Mouse (Mus musculus) spleen, adult 18-20 months (tissue): ENCODE results near the gene Uqcrc1.

Experiments
- DNase-seq, 2 experiments: peaks; one replicate each; pipeline ENCODE4 v3.0.0; 2022; ENCODE audit warnings: mixed read lengths in 2 of 2

Gene Uqcrc1

DNA sequence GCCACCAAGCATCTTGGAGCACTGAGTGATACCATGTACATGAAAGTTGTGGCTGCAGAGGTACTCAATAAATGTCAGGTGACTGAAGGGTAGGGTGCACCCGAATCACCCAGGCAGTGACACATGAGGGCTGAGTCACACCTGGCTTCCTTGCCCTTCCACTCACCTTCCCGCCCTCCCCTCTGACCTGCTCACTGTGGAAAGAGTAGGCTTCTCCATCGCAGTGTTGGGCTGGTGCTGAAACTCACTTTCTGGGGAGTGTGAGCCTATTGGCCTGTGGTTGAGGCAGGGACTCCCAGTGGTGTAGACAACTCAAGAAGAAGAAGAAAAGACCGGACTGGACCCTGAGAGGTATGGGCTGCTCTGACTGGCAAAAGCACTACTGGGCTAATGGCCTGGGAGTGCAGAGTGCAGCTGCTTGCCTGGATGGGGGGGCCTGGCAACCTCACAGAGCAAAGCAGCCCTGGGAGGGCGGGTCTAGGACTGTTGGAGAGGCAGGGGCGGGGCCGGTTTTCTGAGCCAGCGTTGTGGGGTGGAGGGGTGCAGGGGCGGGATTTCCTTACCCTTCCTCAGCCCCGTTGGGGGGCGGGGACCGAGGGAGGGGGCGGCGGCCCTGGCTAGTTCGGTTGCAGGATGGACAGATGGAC lies 51.4 kb downstream of the Uqcrc1 start:
- no peak for DNase-seq

DNA sequence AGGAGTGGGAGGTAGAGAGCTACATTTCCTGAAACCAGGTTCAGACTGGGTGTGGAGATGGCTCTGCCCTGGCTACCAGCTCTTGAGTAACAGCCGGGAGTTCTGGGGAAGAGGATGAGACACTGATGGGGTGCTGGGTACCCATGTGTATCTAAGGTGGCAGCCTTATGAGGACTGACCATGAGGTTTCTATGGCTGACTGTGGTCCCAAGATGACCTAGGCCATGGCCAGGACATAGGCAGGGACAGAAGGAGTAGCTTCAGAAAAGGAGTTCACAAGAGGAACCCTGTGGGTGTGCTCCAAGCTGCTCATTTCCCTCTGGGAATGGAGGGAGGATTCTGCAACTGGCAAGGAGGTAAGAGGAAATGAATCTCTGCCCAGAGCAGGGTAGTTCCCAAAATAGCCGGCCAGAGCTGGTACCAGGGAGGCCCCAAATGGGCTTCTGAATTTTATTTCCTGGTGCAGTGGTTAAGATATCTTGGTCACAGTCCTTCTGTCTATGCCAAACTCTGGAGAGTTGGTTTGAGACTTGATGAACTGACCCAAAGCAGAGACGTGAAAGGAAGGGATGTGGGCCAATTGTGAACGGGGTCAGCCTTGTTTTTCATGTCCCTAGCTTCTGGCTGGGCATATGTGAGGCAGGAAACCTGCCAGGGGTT lies 53.5 kb downstream of the Uqcrc1 start:
- no peak for DNase-seq

DNA sequence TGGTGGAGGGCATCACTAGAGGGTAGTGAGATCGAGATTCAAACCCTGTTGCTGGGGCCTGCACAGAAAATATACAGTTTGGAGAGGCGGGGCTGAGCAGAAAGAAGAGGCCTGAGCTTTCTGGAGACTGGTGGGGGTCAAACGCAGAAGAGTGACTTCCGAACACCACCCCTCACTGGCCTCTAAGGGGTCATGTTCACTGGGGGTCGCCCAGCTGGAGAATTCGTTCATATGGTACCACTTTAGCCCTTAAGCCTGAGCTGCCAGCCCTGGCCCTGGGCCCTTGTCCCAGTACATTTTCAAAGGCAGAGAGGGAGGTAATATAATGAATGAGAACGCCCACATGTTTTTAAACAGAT lies 54.0 kb downstream of the Uqcrc1 start:
- DNase-seq, result no peak

DNA sequence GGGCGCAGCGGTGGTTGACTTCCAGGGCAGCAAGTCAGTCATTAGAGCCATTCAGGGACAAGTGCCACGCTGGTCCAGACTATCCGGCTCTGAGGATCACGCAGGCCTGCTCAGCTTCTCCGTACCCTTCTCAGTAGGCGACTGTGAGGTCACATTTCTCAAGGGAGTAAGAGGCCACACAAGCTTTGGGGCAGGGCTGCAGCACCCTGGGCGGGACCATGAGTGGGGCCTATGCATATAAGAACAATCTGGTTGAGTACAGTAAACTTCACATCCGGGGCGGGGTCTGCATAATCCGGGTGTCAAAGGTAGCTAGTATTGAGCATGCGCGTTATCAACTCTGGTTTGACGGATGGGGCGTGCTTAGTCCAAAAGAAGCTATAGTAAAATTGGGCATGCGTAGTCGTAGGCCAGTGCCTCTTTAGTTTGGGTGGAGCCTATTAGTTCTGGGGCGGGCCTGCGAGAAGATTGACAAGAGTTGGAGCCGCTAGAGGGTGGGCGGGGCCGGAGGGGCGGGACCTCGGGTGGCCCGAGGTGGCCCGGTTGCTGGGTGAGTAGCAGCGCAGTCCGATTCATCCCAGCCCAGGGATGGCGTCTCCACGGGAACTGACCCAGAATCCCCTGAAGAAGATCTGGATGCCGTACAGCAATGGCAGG lies 55.1 kb downstream of the Uqcrc1 start, which contains the start of gene Pfkfb4:
Gene Pfkfb4, plus strand, starts transcription at position 351 of the 657 bp plus-strand sequence.
- peak; percentile 90 to 93 for DNase-seq

DNA sequence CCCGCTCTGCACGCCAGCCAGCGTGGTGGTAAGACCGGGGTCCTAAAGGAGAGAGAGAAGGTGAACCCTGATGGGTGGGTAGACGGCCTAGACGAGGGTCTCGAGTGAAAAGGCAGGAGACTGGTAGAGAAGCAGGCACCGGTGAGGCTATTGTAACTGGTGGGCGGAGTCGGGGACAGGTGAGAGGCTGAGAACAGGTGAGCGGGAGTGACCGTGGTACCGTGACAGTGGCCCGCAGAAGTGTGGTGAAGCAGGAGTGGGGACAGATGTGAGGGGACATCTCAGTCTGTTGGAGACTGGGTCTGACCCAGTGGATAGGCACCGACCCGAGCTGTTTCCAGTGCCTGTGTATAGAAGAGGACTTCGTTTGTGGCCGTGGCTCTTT lies 55.6 kb downstream of the Uqcrc1 start:
- DNase-seq, result no peak

DNA sequence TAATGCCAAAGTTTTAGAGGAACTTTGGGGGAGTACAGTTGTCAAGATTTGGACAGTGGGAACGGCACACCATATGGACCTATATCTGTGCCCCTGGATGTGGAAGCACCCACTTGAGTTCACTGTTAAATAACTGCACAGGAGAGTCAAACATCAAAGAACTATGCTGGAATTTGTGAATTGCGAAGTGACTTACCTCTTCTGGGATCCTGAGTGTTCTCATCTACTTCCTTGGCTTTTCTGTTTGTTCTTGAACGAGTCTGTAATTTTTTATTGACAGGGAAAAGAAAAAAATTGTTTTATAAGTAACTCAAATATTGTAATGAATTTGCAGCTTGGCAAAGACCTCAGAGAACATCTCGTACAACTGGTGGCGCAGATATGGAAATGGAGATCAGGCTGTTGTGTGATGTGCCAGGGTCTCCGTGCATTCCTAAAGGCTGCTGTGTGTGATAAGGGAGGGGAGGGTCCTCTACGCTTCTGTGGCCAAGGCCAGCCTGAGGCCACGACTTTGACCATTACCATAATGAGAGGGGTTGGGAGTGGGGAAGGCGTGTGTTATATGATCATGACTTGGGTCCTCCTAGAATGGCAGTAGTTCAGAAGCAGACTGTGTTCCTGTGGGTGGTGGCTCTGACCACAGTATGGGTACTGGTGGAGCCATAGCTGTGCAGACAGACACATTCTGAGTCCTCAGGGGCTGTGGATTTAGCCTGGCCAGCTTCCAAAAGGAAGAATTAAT lies 56.4 kb downstream of the Uqcrc1 start:
- DNase-seq, result no peak

DNA sequence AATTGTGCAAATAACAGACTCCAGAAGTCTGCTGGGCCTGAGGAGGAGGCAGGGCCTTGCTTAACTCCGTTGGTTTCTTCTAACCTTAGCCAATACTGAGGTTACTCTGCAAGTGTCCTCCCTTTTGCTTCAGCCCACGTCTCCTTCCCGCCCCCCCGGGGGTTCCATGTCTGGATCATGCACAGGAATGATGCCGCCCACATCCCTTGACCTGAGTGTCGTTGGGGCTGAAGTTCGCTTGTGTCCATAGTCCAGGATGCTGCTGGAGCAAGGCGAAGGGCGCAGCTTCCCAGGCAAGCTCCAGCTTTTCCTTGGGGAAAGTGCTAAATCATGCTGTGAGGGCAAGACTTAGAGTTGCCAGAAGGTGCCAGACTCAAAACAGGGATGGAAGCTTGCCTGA lies 60.0 kb downstream of the Uqcrc1 start:
- no peak for DNase-seq

DNA sequence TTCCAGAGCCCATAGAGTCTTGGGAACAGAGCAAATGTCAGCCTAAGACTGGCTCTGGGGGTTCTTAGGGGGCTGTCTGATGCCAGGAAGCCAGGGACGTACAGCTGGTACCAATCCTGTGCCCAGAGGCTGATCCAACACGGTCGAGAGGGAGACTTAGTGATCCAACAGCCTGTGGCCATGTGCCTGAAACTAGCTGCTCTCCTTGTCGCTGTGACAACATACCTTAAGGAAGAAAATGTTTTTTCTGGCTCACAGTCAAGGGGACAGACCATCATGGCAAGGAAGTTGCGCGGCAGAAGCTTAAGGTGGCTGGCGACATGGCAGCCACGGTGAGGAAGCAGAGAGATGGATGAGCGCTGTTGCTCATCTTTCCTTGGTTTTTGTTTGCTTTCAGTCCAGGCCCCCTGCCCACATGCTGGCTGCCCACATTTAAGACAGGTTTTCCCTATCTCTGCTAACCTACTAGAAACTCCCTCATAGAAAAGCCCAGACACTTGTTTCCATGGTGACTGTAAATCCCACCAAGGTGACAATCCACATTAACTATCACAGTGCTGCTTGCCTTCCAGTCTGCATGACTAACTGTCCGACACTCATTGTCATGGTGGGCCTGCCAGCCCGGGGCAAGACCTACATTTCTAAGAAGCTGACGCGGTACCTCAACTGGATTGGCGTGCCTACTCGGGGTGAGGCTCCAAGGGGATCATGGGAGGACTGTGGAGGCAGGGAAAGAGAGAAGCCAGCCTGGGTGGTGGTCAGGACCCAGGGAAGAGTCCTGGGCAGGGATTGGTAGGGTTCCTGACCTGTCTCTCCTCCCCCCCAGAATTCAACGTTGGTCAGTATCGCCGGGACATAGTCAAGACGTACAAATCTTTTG lies 62.1 kb downstream of the Uqcrc1 start:
- DNase-seq, result no peak

DNA sequence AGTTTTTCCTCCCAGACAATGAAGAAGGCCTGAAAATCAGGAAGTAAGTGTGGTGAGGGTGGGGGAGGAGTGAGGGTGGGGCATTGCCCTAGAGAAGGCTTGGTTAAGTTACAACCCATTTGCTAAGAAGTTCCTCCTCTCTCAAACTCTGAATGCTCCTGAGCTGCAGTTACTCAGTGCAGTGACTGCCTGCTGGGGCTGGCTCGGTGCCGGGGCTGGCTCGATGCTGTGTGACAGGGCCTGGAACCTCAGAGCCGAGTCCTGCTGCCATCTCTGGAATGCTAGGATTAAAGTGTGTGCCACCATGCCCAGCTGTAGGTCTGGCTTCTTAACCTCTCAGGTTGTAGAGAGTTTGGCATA lies 62.7 kb downstream of the Uqcrc1 start:
- no peak for DNase-seq
